Mouse (Mus musculus) MEL (cell line): ENCODE measurements around the gene Ism1. TPM values are rescaled to one million over a fixed set of nuclear protein-coding genes. Genes with fewer than 3 reads are reported as not detected.

Source experiments
- DNase-seq: peaks from one replicate; pipeline ENCODE4 v3.0.0; 2011; ENCODE audit warnings: low read depth, low spot score
- H3K27ac ChIP-seq: 2 replicates; pipeline ENCODE4 v1.5.1; 2012; ENCODE audit warnings: low read depth, mild to moderate bottlenecking, control low read depth, low read length, moderate library complexity; ENCODE audit not compliant: control insufficient read depth
- H3K27me3 ChIP-seq, 2 experiments: fragments of 150-350 bp in 1 of 2; sonication (generic) in 1 of 2; 2 replicates each; pipeline ENCODE4 v1.6.1; 2012; ENCODE audit warnings: low read length in 2 of 2, mild to moderate bottlenecking in 2 of 2, improper control_type of control experiment in 1 of 2, moderate library complexity in 1 of 2; ENCODE audit not compliant: insufficient read depth in 2 of 2, control insufficient read depth in 1 of 2
- H3K36me3 ChIP-seq, 2 experiments: 2 replicates each; pipeline ENCODE4 v1.6.1; 2012 to 2014; ENCODE audit warnings: low read length in 2 of 2, improper control_type of control experiment in 1 of 2, inconsistent platforms in 1 of 2, mild to moderate bottlenecking in 1 of 2; ENCODE audit not compliant: insufficient read depth in 2 of 2, control insufficient read depth in 1 of 2
- H3K4me1 ChIP-seq, 2 experiments: fragments of 150-350 bp in 1 of 2; sonication (generic) in 1 of 2; 2 replicates each; pipeline ENCODE4 v1.6.1; 2012; ENCODE audit warnings: low read length in 2 of 2, improper control_type of control experiment in 1 of 2, mild to moderate bottlenecking in 1 of 2; ENCODE audit not compliant: insufficient read depth in 2 of 2, control insufficient read depth in 1 of 2
- H3K4me3 ChIP-seq, 2 experiments: fragments of 150-350 bp in 1 of 2; sonication (generic) in 1 of 2; 2 replicates each; pipeline ENCODE4 v1.5.1; 2012; ENCODE audit warnings: low read depth in 2 of 2, low read length in 2 of 2, mild to moderate bottlenecking in 2 of 2, moderate library complexity in 2 of 2, control low read depth in 1 of 2, improper control_type of control experiment in 1 of 2; ENCODE audit not compliant: control insufficient read depth in 1 of 2, insufficient read depth in 1 of 2
- H3K79me2 ChIP-seq: 2 replicates; pipeline ENCODE4 v1.6.1; 2012; ENCODE audit warnings: mild to moderate bottlenecking, low read length, moderate library complexity; ENCODE audit not compliant: control insufficient read depth, poor library complexity, insufficient read depth
- H3K9ac ChIP-seq: 2 replicates; pipeline ENCODE4 v1.6.1; 2012; ENCODE audit warnings: low read depth, mild to moderate bottlenecking, control low read depth, low read length, moderate library complexity; ENCODE audit not compliant: control insufficient read depth, poor library complexity, severe bottlenecking
- H3K9me3 ChIP-seq: fragments of 150-350 bp; sonication (generic); replicated peaks from 2 replicates; pipeline ENCODE4 v1.6.1; 2012; ENCODE audit warnings: mild to moderate bottlenecking, low read length, improper control_type of control experiment, moderate library complexity; ENCODE audit not compliant: insufficient read depth
- BHLHE40 ChIP-seq: IDR thresholded peaks from 2 replicates; pipeline ENCODE4 v1.6.1; 2012; ENCODE audit warnings: low read depth, mild to moderate bottlenecking, inconsistent platforms, low read length, improper control_type of control experiment, borderline replicate concordance
- ELF1 ChIP-seq: IDR thresholded peaks from 2 replicates; pipeline ENCODE4 v1.6.1; 2014; ENCODE audit warnings: low read depth, mild to moderate bottlenecking, inconsistent platforms, low read length, improper control_type of control experiment, moderate library complexity
- EP300 ChIP-seq, 2 experiments: IDR thresholded peaks; 2 replicates each; pipeline ENCODE4 v1.6.1; 2011; ENCODE audit warnings: improper control_type of control experiment in 2 of 2, low read length in 2 of 2, low read depth in 1 of 2, mild to moderate bottlenecking in 1 of 2
- GABPA ChIP-seq: IDR thresholded peaks from 2 replicates; pipeline ENCODE4 v1.6.1; 2012; ENCODE audit warnings: low read depth, mild to moderate bottlenecking, inconsistent platforms, low read length, improper control_type of control experiment, moderate library complexity
- GATA1 ChIP-seq: IDR thresholded peaks from 2 replicates; pipeline ENCODE4 v1.6.1; 2011; ENCODE audit warnings: low read depth, low read length, improper control_type of control experiment
- KAT2A ChIP-seq: conservative IDR thresholded peaks from 2 replicates; pipeline ENCODE4 v1.6.1; 2012; ENCODE audit warnings: low read depth, low read length, improper control_type of control experiment, inconsistent platforms
- MAX ChIP-seq: IDR thresholded peaks from 2 replicates; pipeline ENCODE4 v1.6.1; 2011; ENCODE audit warnings: low read length, improper control_type of control experiment
- MAZ ChIP-seq: IDR thresholded peaks from 2 replicates; pipeline ENCODE4 v1.6.1; 2012; ENCODE audit warnings: low read depth, mild to moderate bottlenecking, inconsistent platforms, low read length, improper control_type of control experiment
- MYB ChIP-seq: IDR thresholded peaks from 2 replicates; pipeline ENCODE4 v1.6.1; 2011; ENCODE audit warnings: mild to moderate bottlenecking, low read depth, low read length, improper control_type of control experiment
- NELFE ChIP-seq: IDR thresholded peaks from 2 replicates; pipeline ENCODE4 v1.6.1; 2011; ENCODE audit warnings: low read depth, low read length, improper control_type of control experiment
- NRF1 ChIP-seq: IDR thresholded peaks from 2 replicates; pipeline ENCODE4 v1.6.1; 2014; ENCODE audit warnings: low read depth, mild to moderate bottlenecking, inconsistent platforms, low read length, improper control_type of control experiment, moderate library complexity; ENCODE audit not compliant: poor library complexity, insufficient read depth, severe bottlenecking
- POLR2A ChIP-seq, 2 experiments: IDR thresholded peaks; 2 replicates each; pipeline ENCODE4 v1.6.1; 2011 to 2012; ENCODE audit warnings: low read length in 2 of 2, mild to moderate bottlenecking in 2 of 2, control low read depth in 1 of 2, improper control_type of control experiment in 1 of 2, low read depth in 1 of 2, moderate library complexity in 1 of 2; ENCODE audit not compliant: control insufficient read depth in 1 of 2, insufficient read depth in 1 of 2, poor library complexity in 1 of 2
- RCOR1 ChIP-seq: IDR thresholded peaks from 2 replicates; pipeline ENCODE4 v1.6.1; 2012; ENCODE audit warnings: low read depth, mild to moderate bottlenecking, inconsistent platforms, low read length, improper control_type of control experiment
- TAL1 ChIP-seq: IDR thresholded peaks from 2 replicates; pipeline ENCODE4 v1.6.1; 2012; ENCODE audit warnings: mild to moderate bottlenecking, inconsistent platforms, low read length, moderate library complexity, mixed read lengths
- UBTF ChIP-seq: IDR thresholded peaks from 2 replicates; pipeline ENCODE4 v1.6.1; 2012; ENCODE audit warnings: low read depth, mild to moderate bottlenecking, inconsistent platforms, low read length, improper control_type of control experiment, moderate library complexity, borderline replicate concordance; ENCODE audit not compliant: insufficient read depth
- ZC3H11A ChIP-seq: IDR thresholded peaks from 2 replicates; pipeline ENCODE4 v1.6.1; 2012; ENCODE audit warnings: low read depth, mild to moderate bottlenecking, inconsistent platforms, low read length, improper control_type of control experiment
- ZNF384 ChIP-seq: IDR thresholded peaks from 2 replicates; pipeline ENCODE4 v1.6.1; 2012; ENCODE audit warnings: low read depth, mild to moderate bottlenecking, inconsistent platforms, low read length, improper control_type of control experiment
- polyA plus RNA-seq, 2 experiments: library from polyadenylated mRNA; stranded (reverse) in 1 of 2; unstranded in 1 of 2; fragments of >175 nt in 1 of 2; fragments of >200 nt in 1 of 2; gene quantifications; 2 replicates each; pipeline versions ENCODE4 v1.2.1 to v1.2.4; 2012; ENCODE audit warnings: low replicate concordance in 2 of 2, low read depth in 1 of 2; ENCODE audit not compliant: insufficient read length in 2 of 2, insufficient read depth in 1 of 2, missing spikeins in 1 of 2
- total RNA-seq: library from RNA; depleted of rRNA; stranded (reverse); fragments of 300-350 nt; gene quantifications from 2 replicates; pipeline ENCODE4 v1.2.3, GENCODE M21; 2012

Gene Ism1
- total and polyA plus RNA-seq, 3 experiments, result not detected

DNA sequence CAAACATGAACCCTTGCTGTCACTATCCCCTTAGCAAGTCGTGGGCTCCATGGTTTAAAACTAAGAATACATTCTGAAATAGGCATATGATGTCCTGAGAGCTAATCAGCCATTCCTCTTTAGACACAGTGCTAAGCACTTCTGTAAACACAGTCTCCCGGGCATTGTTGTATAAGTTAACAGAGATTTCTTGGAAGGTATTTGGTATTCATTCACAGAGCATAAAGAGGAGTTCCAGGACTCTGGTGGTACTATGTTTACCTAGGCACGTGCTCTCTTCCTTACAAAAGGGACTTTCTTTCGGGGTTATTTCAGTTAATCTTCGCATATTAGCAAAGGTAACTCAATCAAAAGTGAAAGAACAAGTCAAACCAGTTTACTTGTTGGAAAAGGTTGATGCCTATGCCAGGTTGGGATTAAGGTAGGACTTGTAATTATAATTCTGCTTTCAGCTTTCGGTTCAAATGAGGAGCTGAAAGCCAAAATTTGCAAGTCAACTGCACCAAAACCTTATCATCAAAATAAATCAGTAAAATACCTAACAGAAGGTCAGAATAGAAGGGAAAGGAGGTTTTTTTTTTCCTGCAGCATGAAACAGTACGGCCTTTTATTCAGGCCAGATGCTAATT lies 36.1 kb upstream of the Ism1 start:
- TF ChIP-seq EP300 (IDR thresholded peaks at IDR 0.05; ENCODE audit: low read depth in 1 of 2, low read length in 2 of 2) (no peak), ELF1 (no peak), GABPA (no peak), RCOR1 (no peak), MAX (no peak), NELFE (no peak), KAT2A (no peak), BHLHE40 (no peak), TAL1 (no peak), ZC3H11A (no peak), ZNF384 (no peak), GATA1 (no peak), MYB (no peak), NRF1 (no peak), UBTF (no peak), POLR2A (IDR thresholded peaks at IDR 0.05; ENCODE audit: control insufficient read depth in 1 of 2, insufficient read depth in 1 of 2, low read depth in 1 of 2, low read length in 2 of 2, poor library complexity in 1 of 2) (no peak), MAZ (no peak)
- TF ChIP-seq, all 39 proteins: peak for 0

DNA sequence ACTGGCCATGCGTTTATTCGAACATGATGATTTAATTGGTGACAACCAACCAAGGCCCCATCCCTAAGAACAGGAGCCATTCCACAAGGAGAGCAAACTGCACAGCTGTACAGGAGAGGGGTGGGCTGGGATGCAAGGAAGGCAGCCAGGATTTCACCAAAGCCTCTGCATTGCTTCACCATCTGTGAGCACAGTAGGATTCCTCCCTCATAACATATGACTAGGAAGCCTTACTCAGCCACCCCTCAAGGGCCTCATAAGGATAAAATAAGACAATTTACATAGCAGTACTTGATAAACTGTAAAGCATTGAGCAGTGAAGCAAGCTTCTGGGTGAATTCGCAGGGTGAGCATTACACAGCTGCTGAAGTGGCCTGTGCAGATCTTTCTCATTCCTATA lies 28.5 kb upstream of the Ism1 start:
- no peak for TF ChIP-seq KAT2A
- no peaks in the 10 kb centered on the region for H3K4me1 ChIP-seq
- no peaks in the 10 kb centered on the region for H3K36me3 ChIP-seq
- H3K9ac ChIP-seq, result no peak overlapping the region
- H3K79me2 ChIP-seq, result no peaks in the 10 kb centered on the region
- no peaks in the 10 kb centered on the region; a peak in 2 of 4 replicates for H3K27me3 ChIP-seq
- no peak overlapping the region for H3K4me3 ChIP-seq
- no peak overlapping the region for H3K27ac ChIP-seq
- H3K9me3 ChIP-seq, result no peaks in the 10 kb centered on the region
- DNase-seq, result no peak

More for the DNA sequence above, 36.1 kb upstream of the Ism1 start:
- no peaks in the 10 kb centered on the region for H3K36me3 ChIP-seq
- H3K79me2 ChIP-seq, result no peaks in the 10 kb centered on the region
- DNase-seq, result no peak
- H3K9ac ChIP-seq, result no peak overlapping the region
- no peak overlapping the region for H3K27ac ChIP-seq
- H3K9me3 ChIP-seq, result no peaks in the 10 kb centered on the region
- H3K27me3 ChIP-seq, result no peaks in the 10 kb centered on the region; a peak in 1 of 4 replicates
- no peak overlapping the region for H3K4me3 ChIP-seq
- H3K4me1 ChIP-seq, result no peaks in the 10 kb centered on the region
